ENCODE assay signal across 8 mouse cellular contexts in the genomic region with DNA sequence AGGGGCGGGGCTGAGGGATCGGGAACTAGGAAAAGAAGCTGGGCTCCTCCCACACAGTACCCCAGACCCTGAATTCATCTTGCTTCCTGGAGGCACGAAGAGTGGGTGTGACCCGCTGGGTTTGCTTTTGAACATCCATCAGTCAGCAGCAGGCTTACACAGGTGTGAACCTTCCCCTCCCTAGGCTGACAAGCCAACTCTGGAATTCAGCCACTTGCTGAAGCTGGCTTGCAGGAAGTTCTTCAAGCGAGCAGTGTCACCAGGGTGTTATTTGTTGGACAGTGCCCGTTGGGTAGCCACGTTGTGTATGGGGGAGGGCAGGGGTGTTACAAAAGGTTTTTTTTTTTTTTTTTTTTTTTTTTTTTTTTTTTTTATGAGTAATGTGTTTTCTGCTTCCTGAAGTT.
A peak's percentile ranks its signal among the peaks of the same experiment; 100 is the strongest.
DNase-seq lines count a peak whose midpoint lies in the region; ATAC-seq and TF ChIP-seq lines count a peak whose summit lies in the region.

No protein-coding gene starts in this region.

- H3K27me3 ChIP-seq in lung, embryonic 15.5 days: no peaks in the 10 kb centered on the region
- H3K27me3 ChIP-seq in embryonic facial prominence, embryonic 12.5 days: no peaks in the 10 kb centered on the region
- H3K27me3 ChIP-seq in hindbrain, embryonic 16.5 days (replicated peaks; ENCODE audit: control insufficient read depth, insufficient read depth, low read length): no peaks in the 10 kb centered on the region
- 0 out of 2 replicates have a peak, but pooled peaks cover 3% of the 10 kb centered on the region for H3K27me3 ChIP-seq in midbrain, embryonic 13.5 days

- H3K4me2 ChIP-seq in lung, embryonic 15.5 days: peak overlapping the region; percentile 48
- H3K4me2 ChIP-seq in embryonic facial prominence, embryonic 12.5 days (replicated peaks): peak overlapping the region; percentile 30; the same call in 1 of the 2 replicates
- H3K4me2 ChIP-seq in hindbrain, embryonic 16.5 days (ENCODE audit: low read length): peak overlapping the region; percentile 8
- no peak overlapping the region; the same call in 1 of the 2 replicates for H3K4me2 ChIP-seq in midbrain, embryonic 13.5 days (replicated peaks)

- H3K4me3 ChIP-seq in lung, embryonic 15.5 days: no peak overlapping the region
- H3K4me3 ChIP-seq in lung, adult 2 months (replicated peaks; ENCODE audit: extremely low read depth, low read depth, low read length): no peak overlapping the region
- no peak overlapping the region for H3K4me3 ChIP-seq in embryonic facial prominence, embryonic 12.5 days
- H3K4me3 ChIP-seq in hindbrain, embryonic 16.5 days (ENCODE audit: low read length): no peak overlapping the region
- no peak overlapping the region for H3K4me3 ChIP-seq in midbrain, embryonic 13.5 days (replicated peaks)

- TF ChIP-seq POLR2A in lung, adult 2 months (IDR thresholded peaks at IDR 0.05; ENCODE audit: borderline replicate concordance, extremely low read depth, low read depth, low read length): no peak

- no peak for TF ChIP-seq CTCF in lung, adult 2 months (IDR thresholded peaks at IDR 0.05; ENCODE audit: insufficient read depth, low read length)

- no peaks in the 10 kb centered on the region for H3K9me3 ChIP-seq in lung, embryonic 15.5 days
- H3K9me3 ChIP-seq in embryonic facial prominence, embryonic 12.5 days: no peaks in the 10 kb centered on the region
- H3K9me3 ChIP-seq in hindbrain, embryonic 16.5 days (ENCODE audit: control insufficient read depth, low read length): no peaks in the 10 kb centered on the region
- H3K9me3 ChIP-seq in midbrain, embryonic 13.5 days: no peaks in the 10 kb centered on the region

- H3K4me1 ChIP-seq in lung, embryonic 15.5 days: 0 out of 2 replicates have a peak, but pooled peaks cover 5% of the 10 kb centered on the region
- no peaks in the 10 kb centered on the region for H3K4me1 ChIP-seq in lung, adult 2 months (ENCODE audit: control insufficient read depth, insufficient read depth, low read length)
- 0 out of 2 replicates have a peak, but pooled peaks cover 4% of the 10 kb centered on the region for H3K4me1 ChIP-seq in embryonic facial prominence, embryonic 12.5 days
- peaks cover 2% of the 10 kb centered on the region; the same call in 1 of the 2 replicates for H3K4me1 ChIP-seq in hindbrain, embryonic 16.5 days (ENCODE audit: control insufficient read depth, insufficient read depth, low read depth, low read length)
- H3K4me1 ChIP-seq in midbrain, embryonic 13.5 days (replicated peaks): 0 out of 2 replicates have a peak, but pooled peaks cover 6% of the 10 kb centered on the region

- no peak for DNase-seq in lung, adult 2 months
- DNase-seq in cerebellum, adult 8-10 months: no peak
- no peak for DNase-seq in adipocyte (ENCODE audit: low spot score)
- DNase-seq in frontal cortex, postnatal 36 days (ENCODE audit: low spot score in 2 of 2): no peak

- ATAC-seq in lung, embryonic 15.5 days (ENCODE audit: borderline replicate concordance, extremely low read depth, low FRiP score, low TSS enrichment): peak; percentile 73; the same call in 1 of the 2 replicates
- no peak for ATAC-seq in embryonic facial prominence, embryonic 12.5 days (ENCODE audit: insufficient number of reproducible peaks, insufficient read depth, low FRiP score, low TSS enrichment)
- 0 out of 2 replicates have a peak, but pooled peaks have one; percentile 27 for ATAC-seq in hindbrain, embryonic 16.5 days
- ATAC-seq in midbrain, embryonic 13.5 days: 0 out of 2 replicates have a peak, but pooled peaks have one; percentile 55

- 4% methylated on average over 7 of the region's 7 CpGs for WGBS in lung, embryonic 15.5 days
- 7% methylated on average over 7 of the region's 7 CpGs for WGBS in lung, adult 2 months
- 19% methylated on average over 7 of the region's 7 CpGs for WGBS in embryonic facial prominence, embryonic 12.5 days
- WGBS in hindbrain, embryonic 16.5 days: 23% methylated on average over 7 of the region's 7 CpGs
- 31% methylated on average over 7 of the region's 7 CpGs for WGBS in midbrain, embryonic 13.5 days

- H3K27ac ChIP-seq in lung, embryonic 15.5 days: no peak overlapping the region
- no peak overlapping the region for H3K27ac ChIP-seq in embryonic facial prominence, embryonic 12.5 days
- no peak overlapping the region for H3K27ac ChIP-seq in hindbrain, embryonic 16.5 days (ENCODE audit: low read depth, low read length)
- no peak overlapping the region for H3K27ac ChIP-seq in midbrain, embryonic 13.5 days

- H3K36me3 ChIP-seq in lung, embryonic 15.5 days: no peaks in the 10 kb centered on the region
- no peaks in the 10 kb centered on the region for H3K36me3 ChIP-seq in embryonic facial prominence, embryonic 12.5 days
- no peaks in the 10 kb centered on the region for H3K36me3 ChIP-seq in hindbrain, embryonic 16.5 days (ENCODE audit: control insufficient read depth, insufficient read depth, low read length)
- no peaks in the 10 kb centered on the region for H3K36me3 ChIP-seq in midbrain, embryonic 13.5 days

- H3K9ac ChIP-seq in lung, embryonic 15.5 days: no peak overlapping the region
- no peak overlapping the region for H3K9ac ChIP-seq in embryonic facial prominence, embryonic 12.5 days
- H3K9ac ChIP-seq in hindbrain, embryonic 16.5 days (ENCODE audit: low read depth, low read length): no peak overlapping the region
- H3K9ac ChIP-seq in midbrain, embryonic 13.5 days (replicated peaks): no peak overlapping the region
